Mouse (Mus musculus): ENCODE results near the gene Tnip1.

- TF ChIP-seq CTCF (IDR thresholded peaks at IDR 0.05; ENCODE audit: insufficient read depth, low read length) (no peak), POLR2A (IDR thresholded peaks at IDR 0.05; ENCODE audit: borderline replicate concordance, extremely low read depth, low read depth, low read length) (no peak)
Measured at GRCm38 (mm10) chr11:54996176-54996575, 33.5 kb upstream of the Tnip1 start.
